Mouse (Mus musculus): ENCODE measurements at regions not wholly inside any gene's neighbourhood (a gene's known extent, or its start where the extent isn't known, plus 50 kb on each side); places are given as distances from the start of the nearest gene placed in this dataset.
"Not testable (repeated sequence)": the region's sequence is repeated elsewhere in the genome, so short reads cannot be mapped to it uniquely, and the experiment has no call there.

DNA sequence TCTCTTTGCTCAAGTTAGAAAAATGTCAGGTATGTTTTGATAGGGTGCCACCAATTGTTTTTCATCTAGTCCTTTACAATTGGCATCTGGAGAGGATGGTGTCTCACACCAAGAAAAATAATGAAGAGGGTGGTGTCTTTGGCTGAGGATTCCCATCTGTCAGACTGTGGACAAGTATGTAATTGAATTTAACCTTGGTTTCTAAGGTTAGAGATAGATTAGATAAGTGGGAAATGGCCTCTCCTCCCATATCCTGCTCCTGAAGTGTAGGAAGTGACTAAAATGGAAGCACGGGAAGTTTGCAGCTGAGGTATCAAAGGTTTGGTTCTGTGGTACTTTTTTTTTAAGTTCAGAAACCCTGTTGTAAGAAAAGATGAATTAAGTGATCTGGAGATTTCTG, 98.0 kb upstream of the Emcn start:
- TF ChIP-seq CTCF (IDR thresholded peaks at IDR 0.05), result no peak
- no peak for DNase-seq (ENCODE audit: extremely low spot score in 1 of 2, low spot score in 2 of 2)
- Histone ChIP-seq H3K27ac (0 out of 2 replicates have a peak overlapping the region, but pooled peaks have one; percentile 8), H3K4me3 (no peak overlapping the region)
- intact Hi-C loops (cut with DNase I), result no loop called here

DNA sequence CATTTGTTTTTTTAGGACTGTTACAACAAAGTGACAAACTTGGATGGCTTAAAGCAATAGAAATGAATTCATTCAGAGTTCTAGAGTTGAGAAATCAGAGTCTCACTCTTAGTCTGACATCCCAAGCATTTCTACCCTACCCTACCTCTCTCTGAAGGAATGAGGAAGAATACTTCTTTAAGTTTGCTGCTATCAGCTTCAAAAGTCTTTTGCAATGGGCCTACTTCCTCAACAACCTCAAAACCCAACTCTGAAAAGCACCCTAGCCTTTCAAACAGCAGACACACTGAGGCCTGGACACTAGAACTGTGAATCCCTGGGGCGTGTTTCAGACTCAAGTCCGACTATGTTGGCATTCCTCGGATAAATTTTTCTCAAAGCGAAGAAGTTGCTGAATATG, 77.0 kb upstream of the Emcn start:
- no peak for DNase-seq (ENCODE audit: extremely low spot score in 1 of 2, low spot score in 2 of 2)
- H3K27ac ChIP-seq, result no peak overlapping the region
- H3K4me3 ChIP-seq, result no peak overlapping the region
- intact Hi-C loops (cut with DNase I), result no loop called here
- TF ChIP-seq CTCF (IDR thresholded peaks at IDR 0.05), result no peak

DNA sequence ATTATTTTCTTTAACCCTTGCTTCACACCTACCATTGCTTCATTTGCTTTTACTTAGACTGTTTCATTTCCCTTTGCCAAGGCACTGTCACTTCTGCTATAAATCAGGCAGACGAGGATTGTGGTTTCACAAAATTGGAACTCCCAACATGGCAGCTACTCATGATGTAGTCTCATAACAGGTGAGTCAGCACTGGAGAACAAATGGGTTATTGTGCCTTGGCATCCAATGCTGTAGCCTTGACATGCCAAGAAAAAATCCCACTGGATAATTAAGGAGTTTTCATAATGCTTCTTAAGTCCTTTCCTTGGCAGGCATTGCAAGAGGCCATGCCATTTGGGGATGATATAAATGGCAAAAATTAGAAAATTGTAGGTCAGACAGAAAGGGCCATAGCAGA, 73.1 kb upstream of the Emcn start:
- no peak for DNase-seq (ENCODE audit: extremely low spot score in 1 of 2, low spot score in 2 of 2)
- intact Hi-C loops (cut with DNase I), result no loop called here
- no peak for TF ChIP-seq CTCF (IDR thresholded peaks at IDR 0.05)
- no peak overlapping the region for H3K4me3 ChIP-seq
- no peak overlapping the region for H3K27ac ChIP-seq

DNA sequence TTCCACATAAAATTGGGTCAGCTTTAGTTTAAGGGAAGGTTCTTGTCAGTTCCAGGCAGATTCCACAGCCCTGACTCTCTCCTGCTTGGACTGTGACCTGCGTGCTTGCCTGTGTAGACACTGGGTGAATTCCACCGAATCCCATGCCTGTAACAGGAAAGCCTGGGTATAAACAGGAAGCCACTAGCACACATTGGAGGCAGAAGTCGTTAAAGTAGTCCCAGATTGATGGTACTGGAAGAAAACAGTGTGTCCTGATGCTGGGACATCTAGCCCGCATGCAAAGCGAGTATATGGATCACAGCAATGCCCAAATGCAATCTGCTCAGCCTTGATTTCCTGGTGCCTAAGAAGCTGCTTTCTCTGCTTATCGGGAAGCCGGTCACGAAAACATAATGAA, 65.4 kb upstream of the Emcn start:
- TF ChIP-seq CTCF (IDR thresholded peaks at IDR 0.05), result no peak
- DNase-seq (ENCODE audit: extremely low spot score in 1 of 2, low spot score in 2 of 2), result no peak

DNA sequence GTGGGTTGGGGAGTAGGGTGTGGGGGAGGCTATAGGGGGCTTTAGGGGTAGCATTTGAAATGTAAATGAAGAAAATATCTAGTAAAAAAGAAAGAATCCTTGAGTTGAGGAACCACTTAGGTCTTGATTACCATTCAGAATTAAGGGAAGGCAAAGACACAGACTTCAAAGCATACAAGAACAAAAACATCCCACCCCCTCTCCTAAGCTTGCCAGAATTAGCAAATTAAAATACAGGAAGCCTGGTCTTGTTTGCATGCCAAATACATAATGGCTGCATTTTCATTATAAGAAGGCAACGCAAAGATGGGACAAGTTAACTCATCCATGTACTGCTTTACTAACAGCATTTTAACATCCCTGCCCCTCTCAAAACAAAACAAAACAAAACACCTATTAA, 61.6 kb upstream of the Emcn start:
- Histone ChIP-seq H3K4me3 (no peak overlapping the region), H3K27ac (no peak overlapping the region)
- DNase-seq (ENCODE audit: extremely low spot score in 1 of 2, low spot score in 2 of 2), result no peak
- intact Hi-C loops (cut with DNase I), result no loop called here
- TF ChIP-seq CTCF (IDR thresholded peaks at IDR 0.05), result no peak

More for the DNA sequence above, 65.4 kb upstream of the Emcn start:
- intact Hi-C loops (cut with DNase I), result no loop called here
- H3K4me3 ChIP-seq, result no peak overlapping the region
- H3K27ac ChIP-seq, result peak overlapping the region; percentile 34; the same call in 1 of the 2 replicates

DNA sequence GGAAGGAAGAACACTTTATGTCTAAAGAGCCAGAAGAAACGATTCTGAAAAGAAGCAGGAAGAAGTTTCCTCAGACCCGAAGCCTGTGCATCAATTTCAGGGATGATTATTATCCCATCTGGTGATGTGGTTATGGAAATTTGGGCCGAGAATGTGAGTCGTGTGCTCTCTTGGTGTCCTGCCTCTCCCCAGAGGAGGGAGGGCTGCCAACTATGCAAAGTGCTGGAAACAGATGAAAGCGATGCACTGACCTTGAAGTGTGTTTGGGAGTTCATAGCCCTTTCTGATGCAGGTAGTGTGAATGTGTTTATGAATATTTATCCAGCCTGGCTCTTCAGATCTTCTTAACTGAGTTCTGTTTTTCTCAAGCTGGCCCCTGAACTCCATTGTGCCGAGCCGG, 59.8 kb upstream of the Emcn start:
- no peak overlapping the region for H3K27ac ChIP-seq
- no peak for DNase-seq (ENCODE audit: extremely low spot score in 1 of 2, low spot score in 2 of 2)
- intact Hi-C loops (cut with DNase I), result no loop called here

DNA sequence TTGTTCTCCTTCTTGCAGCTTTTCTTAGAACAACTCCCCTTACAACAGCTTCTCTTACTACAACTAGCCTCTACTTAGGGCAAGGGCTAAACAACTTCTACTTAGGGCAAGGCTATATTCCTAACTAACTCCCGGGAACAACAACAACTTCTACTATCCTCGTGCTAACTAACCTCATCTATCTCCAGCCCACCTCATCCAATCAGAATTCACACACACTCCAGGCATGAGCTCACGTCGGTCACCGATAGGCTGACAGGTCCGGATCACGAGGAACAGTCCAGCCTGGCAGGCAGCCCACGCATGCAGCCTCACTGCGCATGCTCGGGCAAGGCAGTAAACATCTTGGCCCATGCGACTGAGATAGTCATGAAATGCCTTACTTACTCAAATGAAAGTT, 53.3 kb upstream of the Emcn start:
- intact Hi-C loops (cut with DNase I); DNase-seq (ENCODE audit: extremely low spot score in 1 of 2, low spot score in 2 of 2); H3K4me3 ChIP-seq; H3K27ac ChIP-seq: not testable (repeated sequence)

More for the DNA sequence above, 59.8 kb upstream of the Emcn start:
- no peak for TF ChIP-seq CTCF (IDR thresholded peaks at IDR 0.05)
- H3K4me3 ChIP-seq, result no peak overlapping the region

DNA sequence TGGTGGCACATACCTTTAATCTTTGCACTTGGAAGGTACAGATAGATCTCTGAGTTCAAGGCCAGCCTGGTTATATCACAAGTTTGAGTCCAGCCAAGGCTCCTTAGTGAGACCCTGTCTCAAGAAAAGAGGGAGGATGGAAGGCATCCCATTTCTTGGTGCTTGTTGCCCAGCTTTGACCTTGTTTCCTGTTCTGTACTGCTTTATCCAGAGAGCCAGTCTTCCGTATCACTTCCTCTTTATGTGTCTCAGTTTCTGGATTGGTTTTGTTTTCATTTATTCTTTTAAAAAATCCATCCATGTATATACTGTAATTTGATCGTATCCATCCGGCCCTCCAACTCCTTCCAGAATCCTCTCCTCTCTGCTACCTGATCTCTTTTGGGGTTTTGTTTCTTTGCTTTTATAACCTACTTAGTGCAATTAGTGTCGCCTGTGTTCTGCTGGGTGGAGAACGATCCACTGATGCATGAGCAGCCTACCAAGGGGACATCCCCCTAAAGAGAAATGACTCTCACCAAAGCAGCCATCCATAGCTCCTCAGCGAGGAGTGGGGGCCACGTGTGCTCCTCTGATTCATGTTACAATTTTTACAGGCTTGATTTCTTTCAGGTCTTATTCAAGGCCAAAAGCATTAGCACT, 52.4 kb upstream of the Emcn start:
- no peak for DNase-seq (ENCODE audit: extremely low spot score in 1 of 2, low spot score in 2 of 2)
- Histone ChIP-seq H3K27ac (no peak overlapping the region), H3K4me3 (no peak overlapping the region)
- TF ChIP-seq CTCF (IDR thresholded peaks at IDR 0.05), result no peak
- intact Hi-C loops (cut with DNase I), result loop anchor here (2.0 kb wide), 1 partner anchor 78 kb away; no protein-coding TSS in a partner anchor

DNA sequence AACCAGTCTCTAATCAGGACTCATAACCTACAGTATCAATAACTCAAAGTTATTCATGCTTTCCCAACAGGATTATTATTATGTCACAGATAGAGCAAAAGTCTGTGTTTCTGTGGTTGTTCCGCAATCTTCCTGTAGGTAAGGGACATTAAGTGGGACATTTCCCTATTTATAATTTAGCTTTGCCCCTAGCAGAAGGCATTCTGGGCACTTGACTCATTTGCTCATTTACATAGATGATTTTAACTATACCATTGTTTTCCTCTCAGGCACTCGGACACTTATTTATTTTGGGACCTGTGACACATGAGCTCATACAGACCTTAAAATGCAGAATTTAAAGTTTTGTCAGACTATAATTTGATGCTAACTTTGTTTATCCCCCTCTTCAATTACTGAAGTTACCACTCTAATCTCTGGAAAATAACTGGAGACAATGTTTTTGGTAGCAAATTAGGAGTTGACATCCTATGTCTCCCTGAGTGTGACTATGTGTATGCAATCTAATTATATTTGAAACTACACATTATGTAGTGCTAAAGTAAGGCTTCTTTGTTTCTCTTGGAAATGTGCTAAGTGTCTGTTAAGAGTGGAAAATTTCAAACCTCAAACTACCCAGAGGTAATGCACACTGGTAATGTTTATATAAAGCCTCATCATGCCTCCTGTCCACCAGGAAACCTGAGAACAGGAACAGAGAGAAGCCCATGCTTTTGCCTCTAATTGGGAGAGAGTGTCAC, 51.8 kb upstream of the Emcn start:
- intact Hi-C loops (cut with DNase I), result loop anchor here (2.0 kb wide), 1 partner anchor 78 kb away; no protein-coding TSS in a partner anchor
- TF ChIP-seq CTCF (IDR thresholded peaks at IDR 0.05), result no peak
- no peak for DNase-seq (ENCODE audit: extremely low spot score in 1 of 2, low spot score in 2 of 2)
- no peak overlapping the region for H3K27ac ChIP-seq
- no peak overlapping the region for H3K4me3 ChIP-seq

DNA sequence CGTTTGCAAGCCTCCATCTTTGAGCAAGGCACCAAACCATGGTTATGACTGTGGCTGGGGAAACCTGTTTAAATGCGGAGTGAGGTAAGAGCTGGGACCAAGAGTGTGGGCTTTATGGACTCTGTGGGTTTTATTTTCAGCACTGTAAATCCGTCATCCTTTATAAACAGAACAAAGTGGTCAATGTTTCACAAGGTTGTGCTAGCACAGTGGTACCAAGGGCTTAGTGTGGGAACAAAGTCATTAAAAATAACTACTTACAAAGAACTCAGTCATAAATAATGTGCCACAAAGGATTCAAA, 51.2 kb upstream of the Emcn start:
- peak in 1 of 2 experiments; percentile 14 for DNase-seq (ENCODE audit: extremely low spot score in 1 of 2, low spot score in 2 of 2)
- H3K4me3 ChIP-seq, result no peak overlapping the region
- no peak overlapping the region; the same call in 1 of the 2 replicates for H3K27ac ChIP-seq
- intact Hi-C loops (cut with DNase I), result loop anchor here (2.0 kb wide), 1 partner anchor 79 kb away; no protein-coding TSS in a partner anchor
- TF ChIP-seq CTCF (IDR thresholded peaks at IDR 0.05), result no peak

All from left cerebral cortex, adult 2 months (tissue).